Mouse (Mus musculus) G1E (cell line): ENCODE results near the gene Acadsb.

Experiments used
- CTCF ChIP-seq: IDR thresholded peaks from 2 replicates; pipeline ENCODE4 v1.5.1; 2012; ENCODE audit warnings: low read depth, low read length, inconsistent platforms, mixed read lengths
- GATA1 ChIP-seq: IDR thresholded peaks from 2 replicates; pipeline ENCODE4 v1.6.1; 2012; ENCODE audit warnings: borderline replicate concordance, low read length, inconsistent platforms, mixed read lengths
- GATA2 ChIP-seq: IDR thresholded peaks from 2 replicates; pipeline ENCODE4 v1.6.1; 2012; ENCODE audit warnings: low read depth, low read length, inconsistent platforms, borderline replicate concordance
- POLR2AphosphoS5 ChIP-seq: IDR thresholded peaks from 2 replicates; pipeline ENCODE4 v1.6.1; 2012; ENCODE audit warnings: low read depth, low read length, inconsistent platforms; ENCODE audit not compliant: insufficient replicate concordance
- TAL1 ChIP-seq: conservative IDR thresholded peaks from 2 replicates; pipeline ENCODE4 v1.6.1; 2012; ENCODE audit warnings: low read depth, low read length, inconsistent platforms, mixed read lengths

DNA sequence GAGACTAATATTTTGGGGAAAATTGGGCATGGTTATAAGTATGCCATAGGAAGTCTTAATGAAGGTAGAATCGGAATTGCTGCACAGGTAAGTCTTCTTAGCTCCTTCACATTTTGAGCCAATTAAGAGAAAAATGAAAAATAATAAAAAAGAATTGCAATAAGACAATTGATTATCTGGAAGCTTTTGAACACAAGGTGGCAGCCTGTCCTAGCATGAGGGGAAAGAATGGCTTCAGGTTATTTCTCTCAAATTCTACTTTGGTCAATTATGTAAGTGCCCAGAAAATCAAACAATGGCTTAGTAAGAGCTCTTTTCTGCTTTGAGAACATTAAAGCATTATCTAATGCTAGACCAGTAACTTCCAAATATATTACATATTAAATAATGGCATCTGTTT lies 23.9 kb downstream of the Acadsb start:
- no peak for TF ChIP-seq CTCF
- TF ChIP-seq GATA1, result no peak
- TF ChIP-seq POLR2AphosphoS5, result no peak
- TF ChIP-seq TAL1, result no peak
- no peak for TF ChIP-seq GATA2
